Mouse (Mus musculus): ENCODE results near the gene Pla2g16.

Gene Pla2g16

DNA sequence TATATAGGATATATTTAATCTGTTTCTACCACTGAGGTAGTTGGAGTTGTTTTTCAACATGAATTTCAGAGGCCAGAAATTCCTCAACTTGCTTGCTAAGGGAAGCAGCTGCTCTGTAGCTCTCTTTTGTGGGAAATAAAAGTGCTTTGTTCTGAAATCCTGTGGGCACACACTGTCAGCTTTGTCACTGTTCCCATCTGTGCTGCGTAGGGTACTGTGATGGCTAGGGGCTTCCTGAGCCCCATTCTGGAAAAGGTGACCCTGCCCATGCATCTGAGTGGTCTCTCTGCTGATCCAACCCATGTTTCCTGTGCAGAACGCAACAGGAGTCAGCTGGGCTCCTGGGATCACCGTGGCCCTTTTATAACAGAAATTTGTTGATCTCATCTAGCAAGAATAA is 9.6 kb downstream of the Pla2g16 start:
- no peak for DNase-seq

GRCm38 (mm10) chr19:7568364-7568763 is 11.1 kb downstream of the Pla2g16 start:
- no peak for DNase-seq

DNA sequence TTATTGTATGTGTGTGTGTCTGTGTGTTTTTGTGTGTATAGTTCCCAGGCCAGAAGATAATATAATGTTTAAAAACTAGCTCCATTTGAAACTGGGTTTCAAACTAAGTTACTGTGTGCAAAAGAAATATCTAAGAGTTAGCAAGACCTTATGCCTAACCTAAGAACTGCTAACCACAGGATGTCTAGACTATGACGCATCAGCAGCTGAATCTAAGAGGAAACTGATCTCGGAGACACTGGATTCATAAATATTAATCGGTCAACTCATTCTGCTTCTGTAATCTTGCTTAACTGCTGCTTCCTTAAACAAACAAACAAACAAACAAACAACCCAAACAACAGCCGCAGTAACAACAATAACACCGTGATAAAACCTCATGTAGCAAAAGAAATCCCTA is 12.4 kb downstream of the Pla2g16 start:
- DNase-seq = no peak

GRCm38 (mm10) chr19:7576180-7576579 is 18.9 kb downstream of the Pla2g16 start:
- DNase-seq = no peak

DNA sequence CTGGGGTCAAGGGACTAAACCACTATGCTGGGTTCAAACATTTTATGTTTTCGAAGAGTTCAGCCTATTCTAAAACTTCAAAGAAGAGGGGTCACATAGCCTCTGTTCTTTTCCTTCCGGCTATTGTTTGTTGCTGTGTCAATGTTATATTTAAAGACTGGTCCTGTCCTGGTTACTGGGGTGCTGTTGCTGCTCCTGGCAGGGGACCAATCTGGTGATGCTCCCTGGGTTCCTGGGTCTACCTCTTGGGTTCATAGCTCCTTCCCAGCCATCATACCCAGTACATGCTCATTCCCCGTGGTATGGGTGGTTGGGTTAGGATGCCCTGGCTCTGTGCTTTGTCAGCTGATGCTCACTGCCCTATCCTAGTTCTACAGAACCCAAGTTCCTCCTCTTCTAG is 20.5 kb downstream of the Pla2g16 start:
- no peak for DNase-seq

- no peak for DNase-seq
Measured at GRCm38 (mm10) chr19:7581042-7581441, 23.8 kb downstream of the Pla2g16 start.

- DNase-seq = no peak
Measured at GRCm38 (mm10) chr19:7583101-7583500, 25.8 kb downstream of the Pla2g16 start.

GRCm38 (mm10) chr19:7583599-7583998 is 26.3 kb downstream of the Pla2g16 start:
- DNase-seq = no peak

DNA sequence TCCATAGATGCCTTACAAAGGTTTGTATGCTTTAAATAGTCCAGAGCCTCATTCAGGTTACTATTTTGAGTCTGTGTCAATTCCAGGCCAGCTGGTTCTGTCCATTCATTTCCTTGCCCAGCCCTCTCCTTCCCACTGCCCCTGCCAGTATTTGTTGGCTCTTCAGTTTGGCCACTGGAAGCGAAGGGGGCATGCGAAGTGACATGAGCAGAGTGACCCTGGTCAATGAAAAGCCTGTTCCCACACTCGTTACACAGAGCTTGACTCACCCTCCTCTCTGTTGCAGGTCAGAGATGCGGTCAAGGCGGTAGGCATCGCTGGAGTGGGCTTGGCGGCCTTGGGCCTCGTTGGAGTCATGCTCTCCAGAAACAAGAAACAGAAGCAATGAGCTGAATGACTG is 28.0 kb downstream of the Pla2g16 start:
- no peak for DNase-seq

GRCm38 (mm10) chr19:7585764-7586163 is 28.5 kb downstream of the Pla2g16 start:
- no peak for DNase-seq

GRCm38 (mm10) chr19:7590795-7591194 is 33.5 kb downstream of the Pla2g16 start:
- no peak for DNase-seq

DNA sequence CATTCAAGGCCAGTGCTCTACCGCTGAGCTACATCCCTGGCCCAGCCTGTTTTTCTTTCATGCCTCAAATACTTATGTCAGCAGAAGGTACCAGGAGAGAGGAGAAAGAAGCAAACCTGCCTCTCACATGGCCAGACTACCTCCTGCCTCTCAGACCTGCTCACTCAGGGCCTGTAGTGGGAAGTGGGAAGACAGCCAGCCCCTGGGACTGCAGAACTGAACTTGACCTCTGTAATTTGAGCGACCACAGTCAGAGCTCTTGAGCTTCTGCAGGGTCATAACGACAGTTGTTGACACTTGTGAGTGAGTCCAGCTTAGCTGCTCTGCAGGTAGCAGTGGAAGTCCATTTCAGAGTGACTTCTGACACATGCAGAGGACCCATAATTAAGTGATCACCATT is 34.8 kb downstream of the Pla2g16 start:
- no peak for DNase-seq

- peak in 1 of 2 experiments; percentile 8 for DNase-seq
Measured at GRCm38 (mm10) chr19:7595534-7595933, 38.3 kb downstream of the Pla2g16 start.

DNA sequence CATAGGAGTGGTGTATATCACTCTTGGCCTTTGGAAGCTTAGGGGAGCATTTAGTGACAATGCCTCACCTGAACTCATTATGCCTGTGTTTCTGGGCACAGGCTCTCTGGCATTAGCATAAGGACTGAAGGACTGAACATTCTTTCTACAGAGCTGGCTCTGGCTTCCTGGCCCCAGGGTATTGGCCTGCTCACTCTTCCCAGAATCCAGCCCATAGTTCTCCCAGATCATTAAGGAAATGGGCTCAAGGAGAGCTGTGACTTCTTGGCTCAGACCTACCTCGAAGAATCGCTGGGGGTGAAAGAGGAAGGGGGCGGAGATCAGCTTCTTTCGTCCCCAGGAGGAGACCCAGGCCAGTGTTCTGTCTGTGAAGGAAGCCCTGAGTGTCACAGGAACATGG is 41.2 kb downstream of the Pla2g16 start:
- no peak for DNase-seq

- DNase-seq = no peak
Measured at GRCm38 (mm10) chr19:7601551-7601950, 44.3 kb downstream of the Pla2g16 start.

DNA sequence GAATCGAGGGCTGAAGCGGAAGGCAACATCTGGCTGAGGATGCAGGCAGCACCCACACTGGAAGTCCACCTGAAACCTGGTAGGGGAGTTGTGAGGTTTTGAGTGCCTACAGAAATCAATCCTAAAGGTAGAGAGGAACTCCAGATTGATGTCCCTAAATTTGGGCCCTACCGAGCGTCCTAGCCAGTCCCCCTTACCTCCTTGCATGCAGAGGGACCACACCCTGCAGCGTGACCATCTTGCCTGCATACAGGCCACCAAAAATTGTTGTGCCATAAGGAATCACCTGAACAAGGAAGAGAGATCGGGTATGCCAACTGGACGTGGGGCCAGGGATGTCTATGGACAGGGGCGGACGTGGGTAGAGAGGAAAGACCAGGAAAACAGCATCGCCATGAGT is 46.8 kb downstream of the Pla2g16 start:
- no peak for DNase-seq

- no peak for DNase-seq
Measured at GRCm38 (mm10) chr19:7605013-7605412, 47.8 kb downstream of the Pla2g16 start.

GRCm38 (mm10) chr19:7605930-7606783 is 48.9 kb downstream of the Pla2g16 start:
- DNase-seq = no peak

- no peak for DNase-seq
Measured at GRCm38 (mm10) chr19:7606801-7607689, 49.8 kb downstream of the Pla2g16 start, which contains the start of gene Lgals12. TSS of gene Lgals12 (minus strand) at chr19:7607193.

- no peak for DNase-seq
Measured at GRCm38 (mm10) chr19:7607690-7608201, 50.5 kb downstream of the Pla2g16 start.

DNA sequence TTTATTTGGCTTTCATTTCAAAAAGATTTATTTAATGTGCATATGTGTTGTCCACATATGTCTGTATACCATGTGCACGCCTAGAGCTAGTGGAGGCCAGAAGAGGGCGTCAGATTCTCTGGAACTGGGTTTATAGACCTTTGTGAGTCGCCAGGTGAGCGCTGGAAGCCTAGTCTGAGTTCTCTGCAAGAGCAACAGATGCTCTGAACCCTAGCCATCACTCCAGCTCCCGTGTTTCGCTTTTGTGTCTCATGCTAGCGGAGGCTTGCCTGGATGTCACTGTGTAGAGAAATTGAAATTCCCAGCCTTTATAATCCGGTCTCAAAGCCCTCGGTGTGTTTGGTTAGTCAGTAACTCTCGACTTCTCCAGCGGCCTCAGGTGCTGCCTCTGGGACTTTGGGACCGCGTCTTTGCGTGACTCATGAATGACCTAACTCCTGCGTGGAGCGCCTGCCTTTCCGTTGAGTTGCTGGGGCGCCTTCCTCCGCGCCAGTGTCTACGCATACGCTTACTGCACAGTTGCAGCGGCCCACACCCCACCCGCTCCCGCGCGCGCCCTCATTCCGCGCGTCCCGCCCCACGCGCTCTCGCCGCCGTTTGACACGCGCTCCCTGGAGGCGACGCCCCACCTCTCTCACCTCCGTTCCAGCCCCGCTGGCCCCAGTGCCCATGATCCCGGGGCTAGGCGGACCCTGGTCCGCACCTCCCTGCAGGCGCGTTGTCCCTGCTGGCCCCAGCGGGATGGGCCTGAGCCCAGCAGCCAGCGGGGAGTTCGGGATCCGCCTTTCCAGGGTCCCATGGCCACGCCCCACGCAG is 54.9 kb downstream of the Pla2g16 start, which contains the start of gene Hrasls5:
TSS of gene Hrasls5 (plus strand) at position 600 of the 816 bp plus-strand sequence.
- no peak for DNase-seq

GRCm38 (mm10) chr19:7613151-7613550 is 55.9 kb downstream of the Pla2g16 start:
- no peak for DNase-seq

Data from spleen, adult 18-20 months (tissue).